Mouse (Mus musculus) G1E (cell line): ENCODE measurements around the gene Tcf19. TPM values are rescaled to one million over a fixed set of nuclear protein-coding genes. Genes with fewer than 3 reads are reported as not detected.

Experiments used
- ATAC-seq: 2 replicates; pipeline ENCODE4 v1.8.0; 2016; ENCODE audit warnings: mild to moderate bottlenecking; ENCODE audit not compliant: insufficient number of reproducible peaks, poor library complexity, low FRiP score, severe bottlenecking; ENCODE audit errors: extremely low read depth
- DNase-seq: peaks from one replicate; pipeline ENCODE4 v3.0.0; 2012; ENCODE audit warnings: low spot score
- H3K27me3 ChIP-seq: 2 replicates; pipeline ENCODE4 v1.6.1; 2012; ENCODE audit warnings: mild to moderate bottlenecking, low read length, inconsistent platforms; ENCODE audit not compliant: insufficient read depth
- H3K36me3 ChIP-seq: replicated peaks from 2 replicates; pipeline ENCODE3; 2012; ENCODE audit warnings: mild to moderate bottlenecking, inconsistent platforms
- H3K4me1 ChIP-seq: 2 replicates; pipeline ENCODE4 v1.6.1; 2012; ENCODE audit warnings: low read depth, low read length, inconsistent platforms, mixed read lengths; ENCODE audit not compliant: insufficient read depth
- H3K4me3 ChIP-seq: 2 replicates; pipeline ENCODE4 v1.5.1; 2012; ENCODE audit warnings: low read depth, mild to moderate bottlenecking, inconsistent platforms, low read length, moderate library complexity, mixed read lengths
- H3K9me3 ChIP-seq: replicated peaks from 2 replicates; pipeline ENCODE4 v1.6.1; 2012; ENCODE audit warnings: inconsistent platforms
- CTCF ChIP-seq: IDR thresholded peaks from 2 replicates; pipeline ENCODE4 v1.5.1; 2012; ENCODE audit warnings: low read depth, low read length, inconsistent platforms, mixed read lengths
- GATA1 ChIP-seq: IDR thresholded peaks from 2 replicates; pipeline ENCODE4 v1.6.1; 2012; ENCODE audit warnings: borderline replicate concordance, low read length, inconsistent platforms, mixed read lengths
- GATA2 ChIP-seq: IDR thresholded peaks from 2 replicates; pipeline ENCODE4 v1.6.1; 2012; ENCODE audit warnings: low read depth, low read length, inconsistent platforms, borderline replicate concordance
- POLR2AphosphoS5 ChIP-seq: IDR thresholded peaks from 2 replicates; pipeline ENCODE4 v1.6.1; 2012; ENCODE audit warnings: low read depth, low read length, inconsistent platforms; ENCODE audit not compliant: insufficient replicate concordance
- TAL1 ChIP-seq: conservative IDR thresholded peaks from 2 replicates; pipeline ENCODE4 v1.6.1; 2012; ENCODE audit warnings: low read depth, low read length, inconsistent platforms, mixed read lengths
- polyA plus RNA-seq: library from polyadenylated mRNA; stranded (reverse); fragments of >175 nt; gene quantifications from 2 replicates; pipeline ENCODE4 v1.2.3, GENCODE M21; 2012
- total RNA-seq, 2 experiments: library from RNA; stranded (forward) in 1 of 2; stranded (reverse) in 1 of 2; fragments of 200-1000 nt in 1 of 2; fragments of >200 nt in 1 of 2; fragmentation: Nextera tagmentation in 1 of 2; gene quantifications; 2 replicates each; pipeline ENCODE4 v1.2.3; 2014 to 2017

Tcf19 gene
- total and polyA plus RNA-seq, 3 experiments: 29.8 to 67.4 (median 63.4) TPM

- TF ChIP-seq POLR2AphosphoS5 (no peak), TAL1 (no peak), GATA2 (no peak), GATA1 (no peak), CTCF (no peak)
- Histone ChIP-seq H3K4me1 (peaks cover 2% of the 10 kb centered on the region; the same call in 1 of the 2 replicates), H3K27me3 (peaks cover 18% of the 10 kb centered on the region), H3K9me3 (no peaks in the 10 kb centered on the region), H3K4me3 (no peak overlapping the region), H3K36me3 (no peaks in the 10 kb centered on the region)
- ATAC-seq (no peak), DNase-seq (no peak)
Measured at GRCm38 (mm10) chr17:35537421-35537820, 20.8 kb upstream of the Tcf19 start.

GRCm38 (mm10) chr17:35534343-35534742 lies 17.7 kb upstream of the Tcf19 start:
- H3K4me3 ChIP-seq: no peak overlapping the region
- peaks cover 20% of the 10 kb centered on the region for H3K36me3 ChIP-seq
- DNase-seq (peak; percentile 57), ATAC-seq (no peak)
- peaks cover 13% of the 10 kb centered on the region for H3K27me3 ChIP-seq
- peaks cover 2% of the 10 kb centered on the region; the same call in 1 of the 2 replicates for H3K4me1 ChIP-seq
- no peak for TF ChIP-seq POLR2AphosphoS5
- peak; percentile 66 for TF ChIP-seq CTCF
- H3K9me3 ChIP-seq: no peaks in the 10 kb centered on the region

GRCm38 (mm10) chr17:35532901-35533300 lies 16.3 kb upstream of the Tcf19 start, which contains the start of gene Psors1c2:
Gene Psors1c2, plus strand, starts transcription at chr17:35533201.
- Histone ChIP-seq H3K4me1 (peaks cover 2% of the 10 kb centered on the region; the same call in 1 of the 2 replicates), H3K27me3 (peaks cover 12% of the 10 kb centered on the region; the same call in 1 of the 2 replicates), H3K4me3 (no peak within 1 kb of the TSS), H3K9me3 (no peaks in the 10 kb centered on the region), H3K36me3 (peaks cover 35% of the 10 kb centered on the region)
- TF ChIP-seq CTCF: no peak
- no peak for TF ChIP-seq GATA2
- TF ChIP-seq GATA1: no peak
- no peak for TF ChIP-seq TAL1
- no peak for TF ChIP-seq POLR2AphosphoS5
- ATAC-seq: no peak
- no peak for DNase-seq

- DNase-seq: no peak
- TF ChIP-seq POLR2AphosphoS5 (no peak), CTCF (no peak), TAL1 (no peak), GATA2 (no peak)
- H3K4me1 ChIP-seq: peaks cover 2% of the 10 kb centered on the region; the same call in 1 of the 2 replicates
- no peak for ATAC-seq
- H3K9me3 ChIP-seq: no peaks in the 10 kb centered on the region
- peaks cover 40% of the 10 kb centered on the region for H3K36me3 ChIP-seq
- H3K4me3 ChIP-seq: no peak overlapping the region
- peaks cover 10% of the 10 kb centered on the region; the same call in 1 of the 2 replicates for H3K27me3 ChIP-seq
Measured at GRCm38 (mm10) chr17:35532360-35532759, 15.7 kb upstream of the Tcf19 start.

GRCm38 (mm10) chr17:35526644-35527043 lies 10.0 kb upstream of the Tcf19 start:
- no peaks in the 10 kb centered on the region for H3K4me1 ChIP-seq
- no peaks in the 10 kb centered on the region for H3K9me3 ChIP-seq
- no peak for ATAC-seq
- DNase-seq: no peak
- H3K27me3 ChIP-seq: no peaks in the 10 kb centered on the region
- H3K4me3 ChIP-seq: no peak overlapping the region
- H3K36me3 ChIP-seq: peaks cover 91% of the 10 kb centered on the region
- no peak for TF ChIP-seq TAL1
- TF ChIP-seq GATA2: no peak
- TF ChIP-seq GATA1: no peak
- no peak for TF ChIP-seq CTCF
- no peak for TF ChIP-seq POLR2AphosphoS5

- no peaks in the 10 kb centered on the region; the same call in 1 of the 2 replicates for H3K4me1 ChIP-seq
- no peak overlapping the region for H3K4me3 ChIP-seq
- H3K36me3 ChIP-seq: peaks cover 94% of the 10 kb centered on the region
- no peak for TF ChIP-seq CTCF
- TF ChIP-seq GATA1: no peak
- TF ChIP-seq GATA2: no peak
- no peak for TF ChIP-seq TAL1
- TF ChIP-seq POLR2AphosphoS5: no peak
- H3K27me3 ChIP-seq: no peaks in the 10 kb centered on the region
- ATAC-seq (no peak), DNase-seq (no peak)
- H3K9me3 ChIP-seq: no peaks in the 10 kb centered on the region
Measured at GRCm38 (mm10) chr17:35524354-35524753, 7.7 kb upstream of the Tcf19 start.
